Mouse (Mus musculus) cerebellum, adult 2 months (tissue): ENCODE results near the gene Lipt1.

Experiments used
- CTCF ChIP-seq: fragments of 200-500 bp; IDR thresholded peaks from 2 replicates; pipeline ENCODE4 v1.5.1; 2011; ENCODE audit warnings: low read depth, mild to moderate bottlenecking, control low read depth, low read length, moderate library complexity, borderline replicate concordance; ENCODE audit not compliant: insufficient read depth
- POLR2A ChIP-seq: fragments of 200-500 bp; IDR thresholded peaks from 2 replicates; pipeline ENCODE4 v1.6.1; 2011; ENCODE audit warnings: low read length, control low read depth, borderline replicate concordance; ENCODE audit not compliant: insufficient read depth

DNA sequence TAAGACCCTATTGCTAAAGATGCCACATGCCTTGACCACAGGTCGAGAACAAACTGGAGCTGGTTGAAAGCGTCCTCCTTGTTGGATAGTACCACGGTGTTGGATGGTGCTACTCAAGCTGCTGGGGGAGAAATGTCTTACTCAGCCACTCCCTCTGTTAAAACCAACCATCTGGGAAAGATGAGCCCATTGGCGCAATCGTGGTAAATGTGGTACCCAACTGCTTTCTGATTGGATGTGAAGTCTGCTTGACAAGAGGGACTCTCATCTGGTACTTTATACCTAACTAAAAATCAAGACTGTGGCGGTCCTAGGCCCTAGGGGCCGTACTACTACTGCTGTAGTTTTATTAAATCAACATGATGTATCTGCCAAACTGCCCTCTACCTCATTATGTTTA is 17.7 kb downstream of the Lipt1 start:
- TF ChIP-seq POLR2A (no peak), CTCF (no peak)
